Mouse (Mus musculus): Measurements from ENCODE around the gene A030003K21Rik. TPM values are rescaled to one million over a fixed set of nuclear protein-coding genes. Genes with fewer than 3 reads are reported as not detected.

Gene A030003K21Rik
- polyA plus RNA-seq, 1 experiment, result not detected

- WGBS, result 74% methylated on average over 3 of the region's 3 CpGs
- TF ChIP-seq CTCF (conservative IDR thresholded peaks at IDR 0.05; ENCODE audit: insufficient read depth, insufficient read length, low read depth, low read length) (peak; percentile 43), POLR2A (IDR thresholded peaks at IDR 0.05; ENCODE audit: low read depth, low read length) (no peak)
- no peak within 1 kb of the TSS for H3K27ac ChIP-seq (ENCODE audit: insufficient read depth, low read depth, low read length)
- peak; percentile 6 for DNase-seq
- no peaks in the 10 kb centered on the region for H3K36me3 ChIP-seq (ENCODE audit: control insufficient read depth, insufficient read depth, low read length)
- H3K4me3 ChIP-seq (ENCODE audit: insufficient read depth, low read depth, low read length), result no peak within 1 kb of the TSS
- H3K4me1 ChIP-seq (ENCODE audit: control insufficient read depth, insufficient read depth, low read length), result no peaks in the 10 kb centered on the region
- H3K27me3 ChIP-seq (replicated peaks; ENCODE audit: control insufficient read depth, insufficient read depth, low read length), result no peaks in the 10 kb centered on the region
Observed at GRCm38 (mm10) chr1:82913025-82913424, 30.2 kb downstream of the A030003K21Rik start, which contains the start of gene A030005L19Rik. TSS of gene A030005L19Rik (plus strand) at chr1:82913325.

GRCm38 (mm10) chr1:82905886-82906285 lies 37.3 kb downstream of the A030003K21Rik start:
- H3K27ac ChIP-seq (ENCODE audit: insufficient read depth, low read depth, low read length), result no peak overlapping the region
- TF ChIP-seq CTCF (conservative IDR thresholded peaks at IDR 0.05; ENCODE audit: insufficient read depth, insufficient read length, low read depth, low read length), result no peak
- TF ChIP-seq POLR2A (IDR thresholded peaks at IDR 0.05; ENCODE audit: low read depth, low read length), result no peak
- WGBS, result 81% methylated on average over 3 of the region's 3 CpGs
- H3K27me3 ChIP-seq (replicated peaks; ENCODE audit: control insufficient read depth, insufficient read depth, low read length), result no peaks in the 10 kb centered on the region
- peaks cover 1% of the 10 kb centered on the region for H3K36me3 ChIP-seq (ENCODE audit: control insufficient read depth, insufficient read depth, low read length)
- DNase-seq, result no peak
- no peak overlapping the region for H3K4me3 ChIP-seq (ENCODE audit: insufficient read depth, low read depth, low read length)
- peaks cover 7% of the 10 kb centered on the region; the same call in 1 of the 2 replicates for H3K4me1 ChIP-seq (ENCODE audit: control insufficient read depth, insufficient read depth, low read length)

- no peaks in the 10 kb centered on the region for H3K27me3 ChIP-seq (replicated peaks; ENCODE audit: control insufficient read depth, insufficient read depth, low read length)
- DNase-seq, result peak; percentile 74
- no peak for TF ChIP-seq CTCF (conservative IDR thresholded peaks at IDR 0.05; ENCODE audit: insufficient read depth, insufficient read length, low read depth, low read length)
- TF ChIP-seq POLR2A (IDR thresholded peaks at IDR 0.05; ENCODE audit: low read depth, low read length), result no peak
- H3K36me3 ChIP-seq (ENCODE audit: control insufficient read depth, insufficient read depth, low read length), result peaks cover 1% of the 10 kb centered on the region
- peaks cover 7% of the 10 kb centered on the region; the same call in 1 of the 2 replicates for H3K4me1 ChIP-seq (ENCODE audit: control insufficient read depth, insufficient read depth, low read length)
- H3K4me3 ChIP-seq (ENCODE audit: insufficient read depth, low read depth, low read length), result no peak overlapping the region
- WGBS, result 71% methylated on average over 3 of the region's 3 CpGs
- H3K27ac ChIP-seq (ENCODE audit: insufficient read depth, low read depth, low read length), result peak overlapping the region; percentile 3
Observed at GRCm38 (mm10) chr1:82901201-82901600, 42.0 kb downstream of the A030003K21Rik start.

- H3K27me3 ChIP-seq (replicated peaks; ENCODE audit: control insufficient read depth, insufficient read depth, low read length), result no peaks in the 10 kb centered on the region
- TF ChIP-seq POLR2A (IDR thresholded peaks at IDR 0.05; ENCODE audit: low read depth, low read length) (no peak), CTCF (conservative IDR thresholded peaks at IDR 0.05; ENCODE audit: insufficient read depth, insufficient read length, low read depth, low read length) (no peak)
- no peak overlapping the region for H3K4me3 ChIP-seq (ENCODE audit: insufficient read depth, low read depth, low read length)
- DNase-seq, result peak; percentile 18
- H3K27ac ChIP-seq (ENCODE audit: insufficient read depth, low read depth, low read length), result no peak overlapping the region
- peaks cover 7% of the 10 kb centered on the region; the same call in 1 of the 2 replicates for H3K4me1 ChIP-seq (ENCODE audit: control insufficient read depth, insufficient read depth, low read length)
- 83% methylated on average over 1 of the region's 1 CpGs for WGBS
- H3K36me3 ChIP-seq (ENCODE audit: control insufficient read depth, insufficient read depth, low read length), result peaks cover 1% of the 10 kb centered on the region
Observed at GRCm38 (mm10) chr1:82900567-82900966, 42.6 kb downstream of the A030003K21Rik start.

- TF ChIP-seq CTCF (conservative IDR thresholded peaks at IDR 0.05; ENCODE audit: insufficient read depth, insufficient read length, low read depth, low read length) (no peak), POLR2A (IDR thresholded peaks at IDR 0.05; ENCODE audit: low read depth, low read length) (no peak)
- Histone ChIP-seq H3K36me3 (ENCODE audit: control insufficient read depth, insufficient read depth, low read length) (peaks cover 1% of the 10 kb centered on the region), H3K27ac (ENCODE audit: insufficient read depth, low read depth, low read length) (no peak overlapping the region), H3K27me3 (replicated peaks; ENCODE audit: control insufficient read depth, insufficient read depth, low read length) (no peaks in the 10 kb centered on the region), H3K4me1 (ENCODE audit: control insufficient read depth, insufficient read depth, low read length) (no peaks in the 10 kb centered on the region), H3K4me3 (ENCODE audit: insufficient read depth, low read depth, low read length) (no peak overlapping the region)
- DNase-seq, result no peak
- 95% methylated on average over 7 of the region's 7 CpGs for WGBS
Observed at GRCm38 (mm10) chr1:82893269-82893668, 49.9 kb downstream of the A030003K21Rik start.

Other genes starting within 250 kb of the A030003K21Rik start
- gene Mff, start 218.5 kb downstream of the A030003K21Rik start, polyA plus RNA-seq (2012; rRNA removed), result 59.7 and 68.4 TPM in 2 replicates
- not detected in 2 replicates for gene Tm4sf20, start 174.9 kb downstream of the A030003K21Rik start, polyA plus RNA-seq (2012; rRNA removed)
- not detected in 2 replicates for gene Gm47791, start 172.1 kb downstream of the A030003K21Rik start, polyA plus RNA-seq (2012; rRNA removed)
- gene Agfg1, start 103.9 kb downstream of the A030003K21Rik start, polyA plus RNA-seq (2012; rRNA removed), result 33.9 and 37.3 TPM in 2 replicates
- 0.63 and 0.72 TPM in 2 replicates for gene A030005L19Rik, start 30.1 kb downstream of the A030003K21Rik start, polyA plus RNA-seq (2012; rRNA removed)
- not detected in 2 replicates for gene A030014E15Rik, start 18.5 kb downstream of the A030003K21Rik start, polyA plus RNA-seq (2012; rRNA removed)
- not detected in 2 replicates for gene Gm6217, start 12.0 kb downstream of the A030003K21Rik start, polyA plus RNA-seq (2012; rRNA removed)
- not detected in 2 replicates for gene Gm7544, start 12.6 kb upstream of the A030003K21Rik start, polyA plus RNA-seq (2012; rRNA removed)
- not detected in 2 replicates for gene Gm47955, start 16.9 kb upstream of the A030003K21Rik start, polyA plus RNA-seq (2012; rRNA removed)
- not detected in 2 replicates for gene Gm47959, start 57.2 kb upstream of the A030003K21Rik start, polyA plus RNA-seq (2012; rRNA removed)
- 18.2 and 22.0 TPM in 2 replicates for gene Slc19a3, start 95.1 kb upstream of the A030003K21Rik start, polyA plus RNA-seq (2012; rRNA removed)
- not detected in 2 replicates for gene Krtap28-10, start 99.1 kb upstream of the A030003K21Rik start, polyA plus RNA-seq (2012; rRNA removed)
- gene Gm47969, start 101.5 kb upstream of the A030003K21Rik start, polyA plus RNA-seq (2012; rRNA removed), result not detected in 2 replicates
- not detected in 2 replicates for gene A030005K14Rik, start 116.0 kb upstream of the A030003K21Rik start, polyA plus RNA-seq (2012; rRNA removed)
- gene Krtap28-13, start 117.5 kb upstream of the A030003K21Rik start, polyA plus RNA-seq (2012; rRNA removed), result not detected in 2 replicates
- 0.12 and 0.27 TPM in 2 replicates for gene Ccl20, start 173.4 kb upstream of the A030003K21Rik start, polyA plus RNA-seq (2012; rRNA removed)
- gene Daw1, start 216.4 kb upstream of the A030003K21Rik start, polyA plus RNA-seq (2012; rRNA removed), result 0.39 and 0.44 TPM in 2 replicates

Measured in kidney, adult 2 months (tissue).